Mouse (Mus musculus): Measurements from ENCODE around the gene Tmem150c. TPM values are rescaled to one million over a fixed set of nuclear protein-coding genes. Genes with fewer than 3 reads are reported as not detected.

Gene Tmem150c
- total RNA-seq, 1 experiment, result 0.22 TPM

GRCm38 (mm10) chr5:100124530-100124929, 35.1 kb downstream of the Tmem150c start:
- Histone ChIP-seq H3K4me3 (ENCODE audit: insufficient read depth in 1 of 2, low read depth in 1 of 2, low read length in 2 of 2, poor library complexity in 1 of 2, severe bottlenecking in 1 of 2) (no peak overlapping the region), H3K9me3 (ENCODE audit: control insufficient read depth, insufficient read depth, low read depth, low read length) (no peaks in the 10 kb centered on the region), H3K27ac (ENCODE audit: insufficient read depth, low read depth, low read length, poor library complexity, severe bottlenecking) (no peak overlapping the region), H3K9ac (ENCODE audit: insufficient read depth, low read depth, low read length, poor library complexity, severe bottlenecking) (no peak overlapping the region), H3K36me3 (ENCODE audit: control insufficient read depth, insufficient read depth, low read length, poor library complexity, severe bottlenecking) (no peaks in the 10 kb centered on the region), H3K4me1 (ENCODE audit: control insufficient read depth in 2 of 2, insufficient read depth in 2 of 2, low read length in 2 of 2, poor library complexity in 1 of 2) (peaks cover 2 to 7% of the 10 kb centered on the region in 2 experiments; a peak in 2 of 4 replicates)
- in situ Hi-C loops (cut with MboI; ENCODE audit: low sequenced_read_pairs in 2 of 2, unreplicated experiment in 2 of 2), result no loop called here
- no peak for TF ChIP-seq HCFC1 (IDR thresholded peaks at IDR 0.05; ENCODE audit: borderline replicate concordance, insufficient read depth, low read length)
- no peak for TF ChIP-seq ZC3H11A (IDR thresholded peaks at IDR 0.05; ENCODE audit: borderline replicate concordance, low read depth, low read length)
- DNase-seq (ENCODE audit: low read depth, low spot score), result no peak

- H3K27ac ChIP-seq (ENCODE audit: insufficient read depth, low read depth, low read length, poor library complexity, severe bottlenecking), result no peak overlapping the region
- no peaks in the 10 kb centered on the region for H3K36me3 ChIP-seq (ENCODE audit: control insufficient read depth, insufficient read depth, low read length, poor library complexity, severe bottlenecking)
- H3K9ac ChIP-seq (ENCODE audit: insufficient read depth, low read depth, low read length, poor library complexity, severe bottlenecking), result no peak overlapping the region
- in situ Hi-C loops (cut with MboI; ENCODE audit: low sequenced_read_pairs in 2 of 2, unreplicated experiment in 2 of 2), result no loop called here
- no peak for DNase-seq (ENCODE audit: low read depth, low spot score)
- TF ChIP-seq ZNF384 (IDR thresholded peaks at IDR 0.05; ENCODE audit: low read depth, low read length) (no peak), CHD2 (IDR thresholded peaks at IDR 0.05; ENCODE audit: low read depth, low read length) (no peak), ZC3H11A (IDR thresholded peaks at IDR 0.05; ENCODE audit: borderline replicate concordance, low read depth, low read length) (no peak), HCFC1 (IDR thresholded peaks at IDR 0.05; ENCODE audit: borderline replicate concordance, insufficient read depth, low read length) (no peak), MAFK (IDR thresholded peaks at IDR 0.05; ENCODE audit: insufficient read depth, low read depth, low read length) (no peak)
- H3K9me3 ChIP-seq (ENCODE audit: control insufficient read depth, insufficient read depth, low read depth, low read length), result no peaks in the 10 kb centered on the region
- peaks cover 8 to 13% of the 10 kb centered on the region in 2 experiments; a peak in 3 of 4 replicates for H3K4me1 ChIP-seq (ENCODE audit: control insufficient read depth in 2 of 2, insufficient read depth in 2 of 2, low read length in 2 of 2, poor library complexity in 1 of 2)
- H3K4me3 ChIP-seq (ENCODE audit: insufficient read depth in 1 of 2, low read depth in 1 of 2, low read length in 2 of 2, poor library complexity in 1 of 2, severe bottlenecking in 1 of 2), result no peak overlapping the region
These were observed 36.3 kb downstream of the Tmem150c start for GRCm38 (mm10) chr5:100123283-100123682.

GRCm38 (mm10) chr5:100121170-100121569, 38.4 kb downstream of the Tmem150c start:
- 0 out of 4 replicates have a peak overlapping the region, but pooled peaks of 1 of the 2 experiments have one; percentile 7 for H3K4me3 ChIP-seq (ENCODE audit: insufficient read depth in 1 of 2, low read depth in 1 of 2, low read length in 2 of 2, poor library complexity in 1 of 2, severe bottlenecking in 1 of 2)
- in situ Hi-C loops (cut with MboI; ENCODE audit: low sequenced_read_pairs in 2 of 2, unreplicated experiment in 2 of 2), result no loop called here
- TF ChIP-seq HCFC1 (IDR thresholded peaks at IDR 0.05; ENCODE audit: borderline replicate concordance, insufficient read depth, low read length) (no peak), MAFK (IDR thresholded peaks at IDR 0.05; ENCODE audit: insufficient read depth, low read depth, low read length) (no peak), ZNF384 (IDR thresholded peaks at IDR 0.05; ENCODE audit: low read depth, low read length) (no peak), ZC3H11A (IDR thresholded peaks at IDR 0.05; ENCODE audit: borderline replicate concordance, low read depth, low read length) (no peak), CHD2 (IDR thresholded peaks at IDR 0.05; ENCODE audit: low read depth, low read length) (no peak)
- H3K36me3 ChIP-seq (ENCODE audit: control insufficient read depth, insufficient read depth, low read length, poor library complexity, severe bottlenecking), result no peaks in the 10 kb centered on the region
- H3K4me1 ChIP-seq (ENCODE audit: control insufficient read depth in 2 of 2, insufficient read depth in 2 of 2, low read length in 2 of 2, poor library complexity in 1 of 2), result peaks cover 12 to 19% of the 10 kb centered on the region in 2 experiments; a peak in 3 of 4 replicates
- H3K27ac ChIP-seq (ENCODE audit: insufficient read depth, low read depth, low read length, poor library complexity, severe bottlenecking), result no peak overlapping the region
- H3K9ac ChIP-seq (ENCODE audit: insufficient read depth, low read depth, low read length, poor library complexity, severe bottlenecking), result no peak overlapping the region
- no peak for DNase-seq (ENCODE audit: low read depth, low spot score)
- no peaks in the 10 kb centered on the region for H3K9me3 ChIP-seq (ENCODE audit: control insufficient read depth, insufficient read depth, low read depth, low read length)

- Histone ChIP-seq H3K9ac (ENCODE audit: insufficient read depth, low read depth, low read length, poor library complexity, severe bottlenecking) (no peak overlapping the region), H3K4me3 (ENCODE audit: insufficient read depth in 1 of 2, low read depth in 1 of 2, low read length in 2 of 2, poor library complexity in 1 of 2, severe bottlenecking in 1 of 2) (0 out of 4 replicates have a peak overlapping the region, but pooled peaks of 1 of the 2 experiments have one; percentile 7), H3K27ac (ENCODE audit: insufficient read depth, low read depth, low read length, poor library complexity, severe bottlenecking) (no peak overlapping the region), H3K4me1 (ENCODE audit: control insufficient read depth in 2 of 2, insufficient read depth in 2 of 2, low read length in 2 of 2, poor library complexity in 1 of 2) (peaks cover 12 to 19% of the 10 kb centered on the region in 2 experiments; a peak in 3 of 4 replicates), H3K9me3 (ENCODE audit: control insufficient read depth, insufficient read depth, low read depth, low read length) (no peaks in the 10 kb centered on the region), H3K36me3 (ENCODE audit: control insufficient read depth, insufficient read depth, low read length, poor library complexity, severe bottlenecking) (no peaks in the 10 kb centered on the region)
- TF ChIP-seq HCFC1 (IDR thresholded peaks at IDR 0.05; ENCODE audit: borderline replicate concordance, insufficient read depth, low read length) (no peak), ZC3H11A (IDR thresholded peaks at IDR 0.05; ENCODE audit: borderline replicate concordance, low read depth, low read length) (no peak), ZNF384 (IDR thresholded peaks at IDR 0.05; ENCODE audit: low read depth, low read length) (no peak), MAFK (IDR thresholded peaks at IDR 0.05; ENCODE audit: insufficient read depth, low read depth, low read length) (no peak), CHD2 (IDR thresholded peaks at IDR 0.05; ENCODE audit: low read depth, low read length) (no peak)
- DNase-seq (ENCODE audit: low read depth, low spot score), result peak; percentile 20
- in situ Hi-C loops (cut with MboI; ENCODE audit: low sequenced_read_pairs in 2 of 2, unreplicated experiment in 2 of 2), result no loop called here
These were observed 38.9 kb downstream of the Tmem150c start for GRCm38 (mm10) chr5:100120711-100121141.

GRCm38 (mm10) chr5:100119331-100119730, 40.3 kb downstream of the Tmem150c start:
- Histone ChIP-seq H3K9ac (ENCODE audit: insufficient read depth, low read depth, low read length, poor library complexity, severe bottlenecking) (no peak overlapping the region), H3K4me3 (ENCODE audit: insufficient read depth in 1 of 2, low read depth in 1 of 2, low read length in 2 of 2, poor library complexity in 1 of 2, severe bottlenecking in 1 of 2) (peak overlapping the region in 1 of 2 experiments; percentile 11; a peak in 1 of 4 replicates), H3K36me3 (ENCODE audit: control insufficient read depth, insufficient read depth, low read length, poor library complexity, severe bottlenecking) (no peaks in the 10 kb centered on the region), H3K27ac (ENCODE audit: insufficient read depth, low read depth, low read length, poor library complexity, severe bottlenecking) (no peak overlapping the region), H3K9me3 (ENCODE audit: control insufficient read depth, insufficient read depth, low read depth, low read length) (no peaks in the 10 kb centered on the region), H3K4me1 (ENCODE audit: control insufficient read depth in 2 of 2, insufficient read depth in 2 of 2, low read length in 2 of 2, poor library complexity in 1 of 2) (peaks cover 12 to 19% of the 10 kb centered on the region in 2 experiments; a peak in 3 of 4 replicates)
- peak; percentile 22 for DNase-seq (ENCODE audit: low read depth, low spot score)
- in situ Hi-C loops (cut with MboI; ENCODE audit: low sequenced_read_pairs in 2 of 2, unreplicated experiment in 2 of 2), result no loop called here
- no peak for TF ChIP-seq HCFC1 (IDR thresholded peaks at IDR 0.05; ENCODE audit: borderline replicate concordance, insufficient read depth, low read length)
- TF ChIP-seq ZC3H11A (IDR thresholded peaks at IDR 0.05; ENCODE audit: borderline replicate concordance, low read depth, low read length), result no peak
- TF ChIP-seq MAFK (IDR thresholded peaks at IDR 0.05; ENCODE audit: insufficient read depth, low read depth, low read length), result no peak
- TF ChIP-seq CHD2 (IDR thresholded peaks at IDR 0.05; ENCODE audit: low read depth, low read length), result no peak
- TF ChIP-seq ZNF384 (IDR thresholded peaks at IDR 0.05; ENCODE audit: low read depth, low read length), result no peak
